Mouse (Mus musculus): ENCODE results near the gene Bdh1.

- TF ChIP-seq EP300 (IDR thresholded peaks at IDR 0.05) (no peak), CTCF (IDR thresholded peaks at IDR 0.05) (no peak)
Observed at GRCm38 (mm10) chr16:31455276-31456045, 33.4 kb downstream of the Bdh1 start.

Data from lung, postnatal 0 days (tissue).